12 mouse cellular contexts compared by ENCODE assay signal in the genomic region with DNA sequence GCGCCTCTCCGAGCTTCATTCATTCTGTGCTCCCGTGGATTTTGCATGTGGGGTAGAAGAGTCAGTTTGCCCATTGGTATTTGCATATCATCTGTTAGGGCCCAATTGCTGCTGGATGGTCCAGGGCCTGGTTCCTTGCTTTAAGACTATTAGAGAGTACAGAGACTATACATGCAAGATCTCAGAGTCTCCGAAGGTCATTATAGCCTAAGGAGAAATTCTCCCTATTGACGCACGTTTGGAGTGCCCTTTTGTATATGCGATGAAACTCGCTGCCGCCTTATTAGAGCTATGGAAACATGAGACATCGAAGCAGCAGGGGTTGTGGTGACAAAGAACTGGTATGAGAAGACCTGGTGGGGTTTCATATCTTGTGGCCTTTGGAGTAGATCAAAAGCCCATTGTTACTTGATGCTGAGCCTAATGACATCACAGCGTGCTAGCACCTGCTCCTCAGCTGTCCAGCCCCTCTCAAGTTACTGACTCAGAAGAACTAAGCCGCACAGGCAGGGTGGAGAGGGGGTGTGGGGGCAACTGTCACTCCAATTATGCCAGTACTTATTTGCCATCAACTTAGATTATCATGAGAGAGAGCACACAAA. TPM values are rescaled to one million over a fixed set of nuclear protein-coding genes. Genes with fewer than 3 reads are reported as not detected.
DNase-seq lines count a peak whose midpoint lies in the region; ATAC-seq lines count a peak whose summit lies in the region.
"Had no signal": no experiment of that assay in that cellular context is flagged by ENCODE, and none has a peak within 500 bp of the region (broad histone marks: within the 10 kb centered on the region; RNA-seq: fewer than 3 reads in every experiment).

No protein-coding gene starts in this region.

- peak; percentile 72 for ATAC-seq in limb, embryonic 13.5 days (ENCODE audit: low FRiP score, low read depth)
- peak; percentile 58; the same call in 1 of the 2 replicates for ATAC-seq in forebrain, embryonic 13.5 days
- ATAC-seq: inflammation-experienced regulatory T-cells, adult 6 months had no signal

- no peaks in the 10 kb centered on the region for H3K27me3 ChIP-seq in limb, embryonic 13.5 days
- H3K27me3 ChIP-seq in limb, embryonic 10.5 days (ENCODE audit: low read depth, poor library complexity, severe bottlenecking), result no peaks in the 10 kb centered on the region
- no peaks in the 10 kb centered on the region; the same call in 1 of the 2 replicates for H3K27me3 ChIP-seq in forebrain, embryonic 13.5 days
- H3K27me3 ChIP-seq: CH12.LX had no signal

- H3K4me3 ChIP-seq in limb, embryonic 13.5 days, result no peak overlapping the region
- H3K4me3 ChIP-seq in limb, embryonic 10.5 days, result no peak overlapping the region
- H3K4me3 ChIP-seq in forebrain, embryonic 13.5 days, result no peak overlapping the region

- H3K27ac ChIP-seq in limb, embryonic 13.5 days, result no peak overlapping the region
- no peak overlapping the region for H3K27ac ChIP-seq in limb, embryonic 10.5 days
- no peak overlapping the region for H3K27ac ChIP-seq in forebrain, embryonic 13.5 days

- H3K9ac ChIP-seq in limb, embryonic 13.5 days, result no peak overlapping the region
- no peak overlapping the region for H3K9ac ChIP-seq in forebrain, embryonic 13.5 days

- H3K9me3 ChIP-seq in limb, embryonic 13.5 days, result no peaks in the 10 kb centered on the region
- H3K9me3 ChIP-seq in limb, embryonic 10.5 days (replicated peaks), result no peaks in the 10 kb centered on the region
- no peaks in the 10 kb centered on the region for H3K9me3 ChIP-seq in forebrain, embryonic 13.5 days (replicated peaks)

- no peaks in the 10 kb centered on the region for H3K4me1 ChIP-seq in limb, embryonic 13.5 days
- H3K4me1 ChIP-seq in limb, embryonic 10.5 days, result no peaks in the 10 kb centered on the region
- peaks cover 5% of the 10 kb centered on the region for H3K4me1 ChIP-seq in forebrain, embryonic 13.5 days

- H3K36me3 ChIP-seq in limb, embryonic 13.5 days, result no peaks in the 10 kb centered on the region
- H3K36me3 ChIP-seq in limb, embryonic 10.5 days, result no peaks in the 10 kb centered on the region
- no peaks in the 10 kb centered on the region for H3K36me3 ChIP-seq in forebrain, embryonic 13.5 days (ENCODE audit: poor library complexity, severe bottlenecking)

- no peak overlapping the region for H3K4me2 ChIP-seq in limb, embryonic 13.5 days (replicated peaks)
- no peak overlapping the region for H3K4me2 ChIP-seq in forebrain, embryonic 13.5 days

- 79% methylated on average over 12 of the region's 12 CpGs for WGBS in limb, embryonic 13.5 days
- WGBS in limb, embryonic 10.5 days, result 87% methylated on average over 12 of the region's 12 CpGs
- WGBS in forebrain, embryonic 13.5 days, result 12% methylated on average over 12 of the region's 12 CpGs

- no peak for DNase-seq in limb, embryonic 10.5 days (ENCODE audit: low spot score)
- DNase-seq in embryo, embryonic 11 days, result peak; percentile 41
- peak; percentile 85 for DNase-seq in retina, embryonic 14.5 days (ENCODE audit: low spot score)
- DNase-seq in thymus, postnatal 10 days (ENCODE audit: low spot score in 2 of 2), result no peak
- no peak for DNase-seq in frontal cortex, postnatal 25 days (ENCODE audit: low spot score in 2 of 2)
- DNase-seq: cerebellum, adult 18-20 months; heart, adult 18-20 months; lung, postnatal 36 days had no signal

RNA-seq across cellular contexts. Expression of gene Cand1, which starts 30.6 kb away (rescaled TPM):
- 60.2 and 72.5 TPM in 2 replicates for polyA plus RNA-seq in limb, embryonic 13.5 days (2015; fragmentation: Nextera tagmentation; extraction: Ambion mirVana)
- 95.9 and 107 TPM in 2 replicates for polyA plus RNA-seq in limb, embryonic 10.5 days (2016; fragmentation: Nextera tagmentation; extraction: Ambion mirVana)
- 54.3 and 55.5 TPM in 2 replicates for polyA plus RNA-seq in forebrain, embryonic 13.5 days (2015; fragmentation: Nextera tagmentation; extraction: Ambion mirVana)

Comparison
In these comparisons a context has a peak if more than half of its experiments do, and no peak if none do; other contexts are left out.
1. DNase-seq: peak in embryo, embryonic 11 days (single experiment) and retina, embryonic 14.5 days (single experiment); none in limb, embryonic 10.5 days (single experiment), thymus, postnatal 10 days (0 of 2) and frontal cortex, postnatal 25 days (0 of 2).